Mouse (Mus musculus) kidney, adult 2 months (tissue): Measurements from ENCODE around the gene Adcy5.

Experiments used
- CTCF ChIP-seq: fragments of 200-500 bp; conservative IDR thresholded peaks from 2 replicates; pipeline ENCODE4 v1.5.1; 2011; ENCODE audit warnings: low read depth, mild to moderate bottlenecking, control low read depth, low read length, moderate library complexity, mixed read lengths; ENCODE audit not compliant: insufficient read depth, insufficient read length
- POLR2A ChIP-seq: fragments of 200-500 bp; IDR thresholded peaks from one replicate; pipeline ENCODE4 v1.6.1; 2011; ENCODE audit warnings: low read depth, low read length, control low read depth

DNA sequence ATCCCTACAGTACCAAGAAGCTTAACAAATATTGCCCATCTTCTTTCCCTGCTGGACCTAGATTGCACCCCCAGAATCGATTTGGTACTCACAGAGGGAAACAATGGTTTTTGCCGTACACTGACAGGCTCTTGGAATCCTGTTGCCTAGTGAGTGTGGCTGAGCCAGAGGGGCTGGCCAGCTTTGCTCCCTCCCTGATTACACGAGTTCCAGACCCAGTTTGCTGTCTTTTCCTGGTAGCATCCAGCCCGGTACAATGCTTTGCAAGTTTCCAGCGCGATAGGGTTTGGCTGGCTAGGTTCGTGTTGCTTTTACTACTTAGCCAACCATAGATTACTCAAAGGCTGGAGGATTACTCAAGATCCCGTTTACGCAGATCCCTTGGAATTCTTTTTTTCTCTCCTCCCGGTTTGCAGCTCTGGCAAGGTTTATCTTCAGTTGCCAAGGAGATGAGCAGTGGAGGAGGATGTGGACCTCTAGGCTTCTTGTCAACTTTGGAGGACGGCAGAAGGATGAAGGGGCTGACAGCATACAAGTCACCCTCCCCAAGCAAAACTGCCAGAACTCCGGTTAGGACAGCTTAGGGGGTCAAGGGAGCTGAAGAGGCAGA is 1.4 kb upstream of the Adcy5 start:
- TF ChIP-seq CTCF = no peak
- no peak for TF ChIP-seq POLR2A
